Mouse (Mus musculus) telencephalon, adult 2 months (tissue): ENCODE measurements around the gene Gm11084.
"Not testable (repeated sequence)": the region's sequence is repeated elsewhere in the genome, so short reads cannot be mapped to it uniquely, and the experiment has no call there.

Experiments
- DNase-seq: peaks from one replicate; pipeline ENCODE4 v3.0.0-alpha.2; 2011; ENCODE audit warnings: low read depth, low spot score

Gene Gm11084

GRCm38 (mm10) chr2:72986616-72987015 lies at the start of gene Gm11084:
Gene Gm11084 (minus strand): TSS chr2:72986716.
- no peak for DNase-seq

GRCm38 (mm10) chr2:73031061-73032055 lies 44.8 kb upstream of the Gm11084 start:
- DNase-seq, result no peak

- DNase-seq, result no peak
Measured at GRCm38 (mm10) chr2:73029846-73030245, 43.3 kb upstream of the Gm11084 start.

- no peak for DNase-seq
Measured at GRCm38 (mm10) chr2:73028019-73028418, 41.5 kb upstream of the Gm11084 start.

GRCm38 (mm10) chr2:73027126-73027525 lies 40.6 kb upstream of the Gm11084 start:
- no peak for DNase-seq

GRCm38 (mm10) chr2:73023803-73024202 lies 37.3 kb upstream of the Gm11084 start:
- no peak for DNase-seq

- no peak for DNase-seq
Measured at GRCm38 (mm10) chr2:73021046-73021445, 34.5 kb upstream of the Gm11084 start.

- peak; percentile 58 for DNase-seq
Measured at GRCm38 (mm10) chr2:73019371-73020146, 33.0 kb upstream of the Gm11084 start.

GRCm38 (mm10) chr2:73014063-73014462 lies 27.5 kb upstream of the Gm11084 start:
- not testable (repeated sequence) for DNase-seq

- no peak for DNase-seq
Measured at GRCm38 (mm10) chr2:73012636-73013035, 26.1 kb upstream of the Gm11084 start.

GRCm38 (mm10) chr2:73007472-73007871 lies 21.0 kb upstream of the Gm11084 start:
- no peak for DNase-seq

- no peak for DNase-seq
Measured at GRCm38 (mm10) chr2:73005611-73006515, 19.3 kb upstream of the Gm11084 start.

- DNase-seq, result no peak
Measured at GRCm38 (mm10) chr2:73003751-73004717, 17.5 kb upstream of the Gm11084 start.

- no peak for DNase-seq
Measured at GRCm38 (mm10) chr2:73003049-73003448, 16.5 kb upstream of the Gm11084 start.

- no peak for DNase-seq
Measured at GRCm38 (mm10) chr2:73002451-73002850, 15.9 kb upstream of the Gm11084 start.

- no peak for DNase-seq
Measured at GRCm38 (mm10) chr2:73001994-73002393, 15.5 kb upstream of the Gm11084 start.

- DNase-seq, result no peak
Measured at GRCm38 (mm10) chr2:73000194-73000593, 13.7 kb upstream of the Gm11084 start.

GRCm38 (mm10) chr2:72997586-72997985 lies 11.1 kb upstream of the Gm11084 start:
- no peak for DNase-seq

- no peak for DNase-seq
Measured at GRCm38 (mm10) chr2:72996808-72997378, 10.4 kb upstream of the Gm11084 start.
